Mouse (Mus musculus) thymus, postnatal 10 days (tissue): ENCODE measurements around the gene Fgf12.

Experiments
- DNase-seq, 2 experiments: peaks; one replicate each; pipeline ENCODE4 v3.0.0; 2021; ENCODE audit warnings: low spot score in 2 of 2

The Fgf12 gene

DNA sequence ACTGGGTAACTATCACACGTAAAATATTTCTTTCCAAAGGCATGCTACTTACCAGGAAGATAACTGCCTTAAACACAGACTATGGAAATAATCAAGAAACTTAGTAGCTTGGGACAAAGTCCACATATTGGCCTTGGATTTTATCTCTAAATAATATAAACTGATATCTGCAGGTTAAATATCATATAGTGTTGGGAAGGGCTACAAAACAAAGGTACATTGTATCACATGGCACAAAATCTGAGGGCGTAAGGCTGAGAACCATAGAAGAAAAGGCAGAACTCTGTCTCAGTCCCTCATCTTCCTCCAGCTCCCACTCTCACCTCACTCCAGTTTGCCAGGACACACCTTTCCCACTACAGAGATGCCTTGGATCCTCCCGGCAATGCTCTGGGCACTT, 417.8 kb downstream of the Fgf12 start:
- DNase-seq = no peak

- DNase-seq = no peak
These were observed 429.3 kb downstream of the Fgf12 start for GRCm38 (mm10) chr16:28323576-28323975.

- DNase-seq = no peak
These were observed 441.2 kb downstream of the Fgf12 start for GRCm38 (mm10) chr16:28311618-28312017.

GRCm38 (mm10) chr16:28303889-28304288, 449.0 kb downstream of the Fgf12 start:
- no peak for DNase-seq

- no peak for DNase-seq
These were observed 463.1 kb downstream of the Fgf12 start for GRCm38 (mm10) chr16:28289689-28290330.

- no peak for DNase-seq
These were observed 495.0 kb downstream of the Fgf12 start for GRCm38 (mm10) chr16:28257904-28258303.

GRCm38 (mm10) chr16:28254303-28254702, 498.6 kb downstream of the Fgf12 start:
- no peak for DNase-seq

DNA sequence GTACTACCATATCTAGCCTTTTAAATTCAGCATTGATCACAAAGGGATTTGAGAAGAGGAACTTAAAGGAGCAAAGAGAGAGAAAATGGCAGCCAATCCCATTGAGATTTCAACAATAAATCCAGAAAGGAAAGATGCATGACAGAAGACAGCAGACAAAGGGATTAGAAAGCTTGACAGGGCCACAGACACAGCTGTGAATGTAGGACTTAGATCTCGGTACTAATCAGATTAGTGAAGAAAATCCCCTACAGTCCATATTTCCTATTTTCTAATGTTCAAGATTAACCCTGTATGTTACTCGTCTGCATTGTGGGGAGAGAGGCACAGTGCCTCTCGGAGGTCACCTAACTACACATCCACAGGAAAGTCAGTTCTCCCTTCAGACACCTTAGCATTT, 500.9 kb downstream of the Fgf12 start:
- DNase-seq = no peak

DNA sequence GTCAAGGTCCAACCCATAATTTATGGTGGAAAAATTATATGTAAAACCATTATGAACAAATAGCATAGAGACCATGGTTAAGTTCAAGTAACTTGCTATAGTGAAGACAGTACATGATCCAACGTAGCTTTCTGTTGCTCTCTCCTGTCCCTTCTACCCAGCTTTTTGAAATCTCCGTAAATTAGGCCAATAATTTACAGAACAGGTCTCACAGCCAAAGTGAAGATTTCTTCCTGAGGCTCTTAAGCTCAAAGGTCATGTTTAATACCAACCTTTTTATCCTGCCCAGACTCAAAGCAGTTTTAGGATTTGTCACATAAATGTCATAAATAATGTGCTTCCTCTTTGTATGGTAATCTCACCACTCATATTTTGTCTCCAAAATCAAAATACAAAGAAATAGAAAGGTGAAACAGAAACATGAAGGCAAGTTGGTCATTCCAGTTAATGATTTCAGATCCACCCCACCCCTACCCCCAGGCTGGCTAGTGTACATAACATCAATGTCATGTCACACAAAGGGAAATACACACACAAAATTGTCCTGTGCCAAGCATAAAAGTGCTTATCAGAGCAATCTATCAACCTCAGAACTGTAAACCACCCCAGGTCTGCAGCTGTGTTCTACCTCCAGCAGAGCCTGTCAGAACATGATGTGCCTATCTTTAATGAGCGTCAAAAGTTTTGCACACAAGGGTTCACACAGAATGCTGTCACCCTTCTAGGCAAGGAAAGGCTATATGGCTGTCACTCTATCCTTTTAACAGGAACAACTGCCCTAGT, 509.8 kb downstream of the Fgf12 start:
- DNase-seq = no peak

DNA sequence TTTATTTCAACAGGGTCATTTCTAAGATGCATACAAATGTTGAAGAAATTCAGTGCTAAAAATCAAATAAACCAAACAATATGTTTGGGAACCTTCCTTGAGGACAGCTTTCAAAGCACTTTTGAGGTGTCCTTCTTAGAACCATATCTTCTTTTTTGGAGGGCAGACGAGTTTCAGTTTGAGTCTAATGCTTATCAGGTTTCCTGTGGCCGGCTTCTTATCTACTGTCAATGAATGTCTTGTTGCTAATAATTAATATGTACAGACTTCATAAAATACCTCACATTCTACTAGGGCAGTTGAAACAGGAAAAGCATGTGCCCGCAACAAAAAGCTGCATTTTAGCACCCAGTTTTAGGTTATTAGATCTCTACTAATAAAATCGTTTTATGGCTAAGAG, 513.5 kb downstream of the Fgf12 start:
- DNase-seq = no peak

DNA sequence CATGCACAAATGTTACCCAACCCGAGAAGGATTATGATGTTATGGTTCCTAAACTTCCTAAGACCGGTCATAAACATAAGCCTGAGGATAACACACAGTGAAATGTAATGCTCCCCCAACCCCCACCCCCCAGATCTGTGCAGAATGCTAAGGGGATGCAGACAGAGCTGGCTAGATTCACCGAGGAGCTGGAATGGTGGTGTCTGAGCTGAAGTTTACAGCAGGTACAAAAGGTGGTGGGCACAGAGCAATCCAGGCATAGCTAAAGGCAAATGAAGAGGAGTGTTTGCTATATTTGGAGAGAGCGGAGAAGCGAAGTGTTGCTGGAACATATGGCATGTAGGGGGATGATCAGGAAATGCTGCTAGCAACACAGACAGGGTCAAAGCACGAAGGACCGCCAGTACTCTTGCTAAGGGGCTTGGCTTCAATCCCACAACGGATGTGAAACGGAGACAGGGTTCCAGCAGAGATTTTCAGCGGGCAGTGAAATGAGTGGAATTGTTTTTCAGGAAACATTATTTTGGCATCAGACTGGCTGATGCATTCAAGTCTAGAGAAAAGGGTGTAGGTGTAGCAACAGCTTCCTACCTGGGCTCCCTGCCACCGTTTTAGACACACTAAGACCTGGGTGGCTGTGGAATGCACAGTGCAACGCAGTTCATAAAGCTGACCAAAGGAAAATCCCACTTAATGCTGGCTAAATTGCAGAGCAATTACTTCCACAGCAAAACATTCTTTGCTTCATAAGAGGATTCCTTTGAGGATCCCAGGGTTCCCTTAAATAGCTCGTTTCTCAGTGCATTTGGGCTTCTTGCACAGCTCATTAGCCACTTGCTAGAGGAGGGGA, 514.6 kb downstream of the Fgf12 start:
- DNase-seq = no peak

DNA sequence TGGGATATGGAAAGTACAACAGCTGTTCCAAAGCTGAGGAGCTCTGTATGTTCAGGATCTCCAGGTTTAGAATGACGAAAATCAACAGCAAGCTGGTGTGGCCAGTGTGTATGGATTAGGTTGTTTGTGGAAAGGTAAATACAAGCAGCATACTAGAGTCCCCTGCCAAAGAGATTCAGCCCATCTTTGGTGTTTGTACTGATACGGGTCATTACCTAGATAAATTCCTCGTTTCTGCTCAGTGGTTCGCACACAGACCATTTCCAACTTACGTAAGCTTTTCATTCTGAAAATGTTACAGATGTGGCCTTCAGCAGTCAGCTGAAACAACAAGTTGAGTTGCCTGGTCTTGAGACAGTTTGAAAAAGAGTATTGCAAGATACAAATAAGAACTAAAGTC, 536.9 kb downstream of the Fgf12 start:
- DNase-seq = no peak

- DNase-seq = no peak
These were observed 540.5 kb downstream of the Fgf12 start for GRCm38 (mm10) chr16:28212411-28212810.

DNA sequence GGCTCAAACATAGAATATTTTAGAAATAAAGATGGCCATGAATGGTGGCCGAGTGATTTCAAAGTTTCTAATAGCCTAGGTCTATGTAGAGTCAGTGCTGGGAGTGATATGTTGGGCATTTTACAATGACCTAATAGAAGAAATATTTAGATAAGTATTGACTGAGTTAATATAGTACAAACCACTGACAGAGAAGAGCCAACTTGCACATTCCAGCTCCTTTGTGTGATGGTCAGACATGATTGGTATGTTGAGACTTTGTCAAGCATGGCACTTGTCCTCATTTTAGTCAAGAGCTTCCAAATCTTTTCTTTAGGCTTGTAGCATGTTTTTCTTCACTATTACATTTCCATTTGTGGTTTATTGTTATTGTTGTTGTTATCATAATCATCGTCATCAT, 596.4 kb downstream of the Fgf12 start:
- DNase-seq = no peak

DNA sequence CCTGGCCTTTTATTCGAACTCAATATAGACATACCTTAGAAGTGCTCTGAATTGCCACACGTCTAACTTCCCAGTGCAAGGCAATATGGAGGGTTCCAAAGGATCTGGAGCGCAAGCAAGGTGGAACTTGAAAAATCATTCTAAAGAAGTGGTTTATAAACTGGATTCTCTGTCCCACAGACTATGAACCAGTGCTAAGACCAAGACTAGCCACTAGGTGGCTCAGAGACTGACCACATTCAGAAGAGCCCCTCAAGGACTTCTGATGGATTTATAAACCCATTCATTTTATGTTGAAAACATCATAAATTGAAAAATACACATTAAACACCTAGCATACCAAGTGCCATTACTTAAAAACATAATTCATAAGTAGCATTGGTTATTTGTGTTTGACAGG, 611.9 kb downstream of the Fgf12 start:
- no peak for DNase-seq

GRCm38 (mm10) chr16:28127006-28127405, 625.9 kb downstream of the Fgf12 start:
- no peak for DNase-seq
